Mouse (Mus musculus): ENCODE results near the gene Krba1.

Krba1 gene

GRCm38 (mm10) chr6:48426956-48427355, 31.6 kb downstream of the Krba1 start:
- no peak for DNase-seq (ENCODE audit: low read depth)

GRCm38 (mm10) chr6:48428769-48429557, 33.6 kb downstream of the Krba1 start:
- DNase-seq (ENCODE audit: low read depth): no peak

- no peak for DNase-seq (ENCODE audit: low read depth)
Observed at GRCm38 (mm10) chr6:48430748-48431147, 35.4 kb downstream of the Krba1 start.

GRCm38 (mm10) chr6:48432893-48433816, 37.8 kb downstream of the Krba1 start:
- DNase-seq (ENCODE audit: low read depth): no peak

GRCm38 (mm10) chr6:48434651-48435050, 39.3 kb downstream of the Krba1 start:
- no peak for DNase-seq (ENCODE audit: low read depth)

GRCm38 (mm10) chr6:48435111-48435510, 39.7 kb downstream of the Krba1 start:
- no peak for DNase-seq (ENCODE audit: low read depth)

- no peak for DNase-seq (ENCODE audit: low read depth)
Observed at GRCm38 (mm10) chr6:48435706-48436349, 40.4 kb downstream of the Krba1 start.

- no peak for DNase-seq (ENCODE audit: low read depth)
Observed at GRCm38 (mm10) chr6:48437679-48438376, 42.4 kb downstream of the Krba1 start.

GRCm38 (mm10) chr6:48438475-48439125, 43.2 kb downstream of the Krba1 start:
- no peak for DNase-seq (ENCODE audit: low read depth)

GRCm38 (mm10) chr6:48439654-48440053, 44.3 kb downstream of the Krba1 start:
- DNase-seq (ENCODE audit: low read depth): no peak

GRCm38 (mm10) chr6:48440306-48441014, 45.1 kb downstream of the Krba1 start:
- no peak for DNase-seq (ENCODE audit: low read depth)

GRCm38 (mm10) chr6:48443592-48444309, 48.4 kb downstream of the Krba1 start:
- no peak for DNase-seq (ENCODE audit: low read depth)

GRCm38 (mm10) chr6:48444310-48445180, 49.2 kb downstream of the Krba1 start:
- DNase-seq (ENCODE audit: low read depth): peak; percentile 92

GRCm38 (mm10) chr6:48445181-48446101, 50.1 kb downstream of the Krba1 start, which contains the start of gene Zfp467:
Gene Zfp467 (minus strand): TSS chr6:48445825.
- peak; percentile 34 for DNase-seq (ENCODE audit: low read depth)

GRCm38 (mm10) chr6:48446256-48446655, 50.9 kb downstream of the Krba1 start:
- DNase-seq (ENCODE audit: low read depth): no peak

- no peak for DNase-seq (ENCODE audit: low read depth)
Observed at GRCm38 (mm10) chr6:48446896-48447295, 51.5 kb downstream of the Krba1 start.

- no peak for DNase-seq (ENCODE audit: low read depth)
Observed at GRCm38 (mm10) chr6:48447929-48448328, 52.5 kb downstream of the Krba1 start, which contains the start of gene Sspo. Gene Sspo (plus strand): TSS chr6:48448229.

GRCm38 (mm10) chr6:48448527-48448926, 53.1 kb downstream of the Krba1 start:
- no peak for DNase-seq (ENCODE audit: low read depth)
